Mouse (Mus musculus) G1E (cell line): ENCODE results near the gene Mprip.

Experiments used
- CTCF ChIP-seq: IDR thresholded peaks from 2 replicates; pipeline ENCODE4 v1.5.1; 2012; ENCODE audit warnings: low read depth, low read length, inconsistent platforms, mixed read lengths
- GATA1 ChIP-seq: IDR thresholded peaks from 2 replicates; pipeline ENCODE4 v1.6.1; 2012; ENCODE audit warnings: borderline replicate concordance, low read length, inconsistent platforms, mixed read lengths
- POLR2AphosphoS5 ChIP-seq: IDR thresholded peaks from 2 replicates; pipeline ENCODE4 v1.6.1; 2012; ENCODE audit warnings: low read depth, low read length, inconsistent platforms; ENCODE audit not compliant: insufficient replicate concordance
- TAL1 ChIP-seq: conservative IDR thresholded peaks from 2 replicates; pipeline ENCODE4 v1.6.1; 2012; ENCODE audit warnings: low read depth, low read length, inconsistent platforms, mixed read lengths

DNA sequence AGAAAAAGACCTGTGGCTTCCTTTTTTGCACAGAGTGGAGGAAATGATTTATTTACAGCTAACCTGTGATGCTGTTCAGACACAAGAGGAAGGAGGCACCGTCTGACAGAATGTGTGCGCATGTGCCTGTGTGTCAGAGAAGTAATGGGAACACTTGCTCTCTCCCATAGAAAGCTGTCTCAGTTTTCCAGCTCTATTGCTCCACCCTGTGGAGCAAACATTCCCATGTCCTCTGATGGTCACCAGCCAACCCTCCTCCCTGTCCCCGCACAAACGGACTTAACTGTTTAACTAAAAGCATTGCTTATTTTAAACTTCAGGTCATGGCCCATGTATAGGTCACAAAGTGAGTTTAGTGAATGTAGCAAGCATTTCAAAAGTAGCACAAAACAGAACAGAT is 47.0 kb upstream of the Mprip start:
- TF ChIP-seq CTCF (no peak), TAL1 (no peak), POLR2AphosphoS5 (no peak), GATA1 (no peak)
